Mouse (Mus musculus): ENCODE results near the gene Ncor2.

GRCm38 (mm10) chr5:125058267-125058668, 120.8 kb downstream of the Ncor2 start:
- TF ChIP-seq CTCF (IDR thresholded peaks at IDR 0.05; ENCODE audit: extremely low read depth, insufficient read length, insufficient replicate concordance, low read depth, low read length) = no peak
- no peak for TF ChIP-seq POLR2A (IDR thresholded peaks at IDR 0.05; ENCODE audit: low read depth, low read length)
